Mouse (Mus musculus) layer of hippocampus, postnatal 36 days (tissue): Measurements from ENCODE around the gene Fmnl1. TPM values are rescaled to one million over a fixed set of nuclear protein-coding genes. Genes with fewer than 3 reads are reported as not detected.
"Not testable (repeated sequence)": the region's sequence is repeated elsewhere in the genome, so short reads cannot be mapped to it uniquely, and the experiment has no call there.

Source experiments
- DNase-seq, 2 experiments: peaks; one replicate each; pipeline ENCODE4 v3.0.0; 2022
- total RNA-seq, 2 experiments: library from RNA; stranded (reverse); gene quantifications; 2 replicates each; pipeline ENCODE4 v1.2.3; 2021

Gene Fmnl1
- total RNA-seq, 2 experiments from 2014 or later, result 136 to 154 TPM

GRCm38 (mm10) chr11:103184891-103185290 is 14.0 kb downstream of the Fmnl1 start:
- no peak for DNase-seq

GRCm38 (mm10) chr11:103192230-103192955 is 21.5 kb downstream of the Fmnl1 start:
- peak in 1 of 2 experiments; percentile 74 for DNase-seq

GRCm38 (mm10) chr11:103192956-103193824 is 22.3 kb downstream of the Fmnl1 start:
- peak in 1 of 2 experiments; percentile 68 for DNase-seq

GRCm38 (mm10) chr11:103193825-103194168 is 22.9 kb downstream of the Fmnl1 start:
- DNase-seq, result peak in 1 of 2 experiments; percentile 28

- no peak for DNase-seq
These were observed 24.3 kb downstream of the Fmnl1 start for GRCm38 (mm10) chr11:103195236-103195635.

GRCm38 (mm10) chr11:103195656-103196055 is 24.7 kb downstream of the Fmnl1 start:
- no peak for DNase-seq

- no peak for DNase-seq
These were observed 26.4 kb downstream of the Fmnl1 start for GRCm38 (mm10) chr11:103197340-103197739.

GRCm38 (mm10) chr11:103198339-103198738 is 27.4 kb downstream of the Fmnl1 start:
- DNase-seq, result no peak

- DNase-seq, result peak; percentile 78 to 79
These were observed 28.2 kb downstream of the Fmnl1 start for GRCm38 (mm10) chr11:103198911-103199803.

- DNase-seq, result peak; percentile 78
These were observed 30.8 kb downstream of the Fmnl1 start for GRCm38 (mm10) chr11:103201664-103202063.

GRCm38 (mm10) chr11:103202376-103202775 is 31.5 kb downstream of the Fmnl1 start:
- DNase-seq, result no peak

- peak in 1 of 2 experiments; percentile 47 for DNase-seq
These were observed 35.3 kb downstream of the Fmnl1 start for GRCm38 (mm10) chr11:103206203-103206602.

- DNase-seq, result no peak
These were observed 37.6 kb downstream of the Fmnl1 start, which contains the start of gene 1700023F06Rik for GRCm38 (mm10) chr11:103208458-103208857. TSS of gene 1700023F06Rik (minus strand) at chr11:103208558.

- DNase-seq, result no peak
These were observed 39.4 kb downstream of the Fmnl1 start for GRCm38 (mm10) chr11:103210291-103210690.

GRCm38 (mm10) chr11:103213712-103214111 is 42.8 kb downstream of the Fmnl1 start:
- DNase-seq, result no peak

- no peak for DNase-seq
These were observed 44.4 kb downstream of the Fmnl1 start for GRCm38 (mm10) chr11:103215355-103215754.

GRCm38 (mm10) chr11:103217790-103218516 is 47.0 kb downstream of the Fmnl1 start, which contains the start of gene Spata32:
TSS of gene Spata32 (minus strand) at chr11:103218432.
- DNase-seq, result peak in 1 of 2 experiments; percentile 54

- DNase-seq, result no peak
These were observed 47.6 kb downstream of the Fmnl1 start for GRCm38 (mm10) chr11:103218517-103218901.

- no peak for DNase-seq
These were observed 48.4 kb downstream of the Fmnl1 start for GRCm38 (mm10) chr11:103219259-103219658.

- no peak for DNase-seq
These were observed 49.1 kb downstream of the Fmnl1 start for GRCm38 (mm10) chr11:103219995-103220394.

- DNase-seq, result no peak
These were observed 50.5 kb downstream of the Fmnl1 start for GRCm38 (mm10) chr11:103221437-103221836.

GRCm38 (mm10) chr11:103222718-103223117 is 51.8 kb downstream of the Fmnl1 start:
- DNase-seq, result not testable (repeated sequence)
